7 mouse cellular contexts compared by ENCODE assay signal in genomic region chr2:32259657-32260417, GRCm38 (mm10). TPM values are rescaled to one million over a fixed set of nuclear protein-coding genes. Genes with fewer than 3 reads are reported as not detected.
DNase-seq lines count a peak whose midpoint lies in the region; ATAC-seq lines count a peak whose summit lies in the region.

Uck1 (minus strand) TSS chr2:32260159.

- peaks cover 36% of the 10 kb centered on the region for H3K36me3 ChIP-seq in limb, embryonic 10.5 days
- peaks cover 34% of the 10 kb centered on the region for H3K36me3 ChIP-seq in midbrain, embryonic 13.5 days

- H3K9ac ChIP-seq in midbrain, embryonic 13.5 days (replicated peaks) = peak within 1 kb of the TSS; percentile 88

- H3K4me3 ChIP-seq in limb, embryonic 10.5 days = peak within 1 kb of the TSS; percentile 87
- H3K4me3 ChIP-seq in midbrain, embryonic 13.5 days (replicated peaks) = peak within 1 kb of the TSS; percentile 86

- DNase-seq in adrenal gland, adult 8-10 months = peak; percentile 93
- peak; percentile 87 for DNase-seq in embryo, embryonic 9.5 days (ENCODE audit: extremely low spot score)
- peak; percentile 93 for DNase-seq in kidney, adult 11 months
- peak; percentile 88 for DNase-seq in limb, embryonic 10.5 days (ENCODE audit: low spot score)
- peak; percentile 85 for DNase-seq in spleen, adult 12 weeks (ENCODE audit: low spot score)

- H3K27me3 ChIP-seq in limb, embryonic 10.5 days (ENCODE audit: low read depth, poor library complexity, severe bottlenecking) = no peaks in the 10 kb centered on the region
- no peaks in the 10 kb centered on the region for H3K27me3 ChIP-seq in midbrain, embryonic 13.5 days

- peak within 1 kb of the TSS; percentile 89 for H3K4me2 ChIP-seq in midbrain, embryonic 13.5 days (replicated peaks)

- peak within 1 kb of the TSS; percentile 89 for H3K27ac ChIP-seq in limb, embryonic 10.5 days
- peak within 1 kb of the TSS; percentile 67; the same call in 1 of the 2 replicates for H3K27ac ChIP-seq in midbrain, embryonic 13.5 days

- peak; percentile 81 for ATAC-seq in granulocyte monocyte progenitor cell, adult 5-6 weeks (replicated peaks; ENCODE audit: poor library complexity, severe bottlenecking)
- ATAC-seq in midbrain, embryonic 13.5 days = peak; percentile 94

- H3K4me1 ChIP-seq in limb, embryonic 10.5 days = peaks cover 19% of the 10 kb centered on the region
- peaks cover 15% of the 10 kb centered on the region for H3K4me1 ChIP-seq in midbrain, embryonic 13.5 days (replicated peaks)

- WGBS in limb, embryonic 10.5 days = 2% methylated on average over 59 of the region's 59 CpGs
- WGBS in midbrain, embryonic 13.5 days = under 1% methylated on average over 59 of the region's 59 CpGs

- no peaks in the 10 kb centered on the region for H3K9me3 ChIP-seq in limb, embryonic 10.5 days (replicated peaks)
- no peaks in the 10 kb centered on the region for H3K9me3 ChIP-seq in midbrain, embryonic 13.5 days

RNA-seq across cellular contexts. Expression of gene Uck1, which starts in this region (rescaled TPM):
- total RNA-seq in adrenal gland, adult 8-10 months (2022) = 100 to 1,000 TPM; 114 to 126 (median 125) TPM
- total RNA-seq in granulocyte monocyte progenitor cell, adult 5-6 weeks (2014; fragmentation: Nextera tagmentation) = 37.7 and 43.5 TPM in 2 replicates
- total RNA-seq in granulocyte monocyte progenitor cell, adult 5-6 weeks (2017) = 28.8 and 33.7 TPM in 2 replicates
- 69.6 and 74.0 TPM in 2 replicates for polyA plus RNA-seq in limb, embryonic 10.5 days (2016; fragmentation: Nextera tagmentation; extraction: Ambion mirVana)
- polyA plus RNA-seq in midbrain, embryonic 13.5 days (2015; fragmentation: Nextera tagmentation; extraction: Ambion mirVana) = 85.5 and 87.2 TPM in 2 replicates

Comparison
In these comparisons a context has a peak if more than half of its experiments do, and no peak if none do; other contexts are left out.
1. Peak in every context shown above with its lines: DNase-seq, ATAC-seq, H3K4me3 ChIP-seq and H3K27ac ChIP-seq.